Mouse (Mus musculus) heart, adult 11 months (tissue): ENCODE results near the gene Fcgr4.
A peak's percentile ranks its signal among the peaks of the same experiment; 100 is the strongest.

ENCODE experiments used
- DNase-seq: peaks from one replicate; pipeline ENCODE4 v3.0.0; 2022

Gene Fcgr4

GRCm38 (mm10) chr1:171016676-171017356 lies 1.9 kb upstream of the Fcgr4 start:
- DNase-seq, result no peak

DNA sequence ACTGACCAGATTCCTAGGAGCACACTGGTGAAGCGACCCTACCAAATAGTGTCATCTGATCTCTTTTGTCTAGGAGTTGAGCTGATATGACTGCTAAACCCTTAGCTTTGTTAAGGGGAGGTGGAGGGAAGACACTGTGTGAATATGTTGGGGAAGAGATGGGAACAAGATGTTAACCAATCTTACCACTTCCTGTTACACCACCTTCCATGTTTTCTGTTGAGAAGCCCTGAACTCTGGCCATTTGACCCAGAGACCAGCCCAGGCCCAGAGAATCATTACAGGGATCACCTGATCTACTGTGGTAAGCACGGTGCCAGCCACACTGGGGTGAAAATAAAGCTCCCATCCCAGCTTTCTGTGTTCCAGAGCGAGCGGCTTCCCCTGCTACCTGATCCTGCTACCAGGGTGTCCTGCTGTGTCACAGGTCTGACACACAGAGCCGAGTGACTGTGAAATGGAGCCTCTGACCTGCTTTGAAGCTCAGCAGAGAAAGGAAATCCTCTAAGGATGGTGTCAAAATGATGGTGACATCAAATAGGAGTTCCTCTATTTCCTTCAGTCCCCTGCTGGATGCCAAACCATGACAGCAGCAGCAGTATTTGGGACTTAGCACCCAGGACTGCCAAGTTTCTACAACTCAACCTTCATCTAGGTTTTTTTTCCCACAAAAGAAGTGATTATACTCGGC lies 1.1 kb upstream of the Fcgr4 start:
- no peak for DNase-seq

DNA sequence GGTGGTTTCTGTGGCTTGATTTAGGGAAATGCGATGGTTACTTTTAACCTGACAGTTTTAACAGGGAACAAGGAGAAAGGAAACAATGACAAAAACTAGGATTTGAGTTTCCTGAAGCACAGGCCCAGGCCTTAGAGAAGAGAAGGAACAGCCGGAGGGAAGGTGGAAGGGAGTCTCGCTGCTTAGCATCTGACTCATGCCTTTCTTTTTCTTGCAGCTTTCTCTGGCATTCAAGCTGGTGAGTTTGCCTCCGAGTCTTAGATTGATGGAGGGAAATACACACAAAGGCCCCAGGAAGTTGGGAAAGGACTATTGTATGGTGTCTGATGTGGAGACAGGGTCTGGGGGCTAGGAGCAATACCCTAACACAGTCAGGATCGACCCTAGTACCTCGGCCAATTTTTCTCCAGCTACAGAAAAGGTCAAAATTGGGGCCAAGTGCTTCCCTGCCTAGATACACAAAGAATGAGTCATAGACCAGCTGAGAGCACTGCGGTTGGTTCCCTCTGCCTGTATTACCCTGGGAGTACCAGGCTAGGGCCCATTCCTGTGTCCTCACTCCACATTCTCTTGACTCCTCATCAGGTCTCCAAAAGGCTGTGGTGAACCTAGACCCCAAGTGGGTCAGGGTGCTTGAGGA lies 711 bp downstream of the Fcgr4 start:
- peak; percentile 92 for DNase-seq

DNA sequence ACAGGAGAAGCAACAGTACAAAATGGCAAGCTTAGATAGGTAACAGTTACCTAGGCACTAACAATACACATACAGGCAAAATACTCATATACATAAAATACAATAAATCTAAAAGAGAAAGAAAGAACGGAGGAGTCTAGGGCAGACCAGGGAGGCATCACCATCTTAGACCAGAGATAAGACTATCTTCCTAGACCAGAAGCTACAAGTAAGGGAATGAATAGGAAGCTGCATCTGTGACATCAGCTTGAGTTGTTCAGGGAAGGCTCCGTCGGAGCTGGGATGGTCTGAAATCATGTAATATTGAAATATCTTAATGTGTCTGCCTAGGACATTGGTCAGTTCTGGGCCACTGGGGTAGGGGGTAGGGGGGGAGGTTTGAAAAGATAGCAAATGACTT lies 13.0 kb downstream of the Fcgr4 start:
- no peak for DNase-seq

- no peak for DNase-seq
These were observed 14.0 kb downstream of the Fcgr4 start for GRCm38 (mm10) chr1:171032691-171033090.

DNA sequence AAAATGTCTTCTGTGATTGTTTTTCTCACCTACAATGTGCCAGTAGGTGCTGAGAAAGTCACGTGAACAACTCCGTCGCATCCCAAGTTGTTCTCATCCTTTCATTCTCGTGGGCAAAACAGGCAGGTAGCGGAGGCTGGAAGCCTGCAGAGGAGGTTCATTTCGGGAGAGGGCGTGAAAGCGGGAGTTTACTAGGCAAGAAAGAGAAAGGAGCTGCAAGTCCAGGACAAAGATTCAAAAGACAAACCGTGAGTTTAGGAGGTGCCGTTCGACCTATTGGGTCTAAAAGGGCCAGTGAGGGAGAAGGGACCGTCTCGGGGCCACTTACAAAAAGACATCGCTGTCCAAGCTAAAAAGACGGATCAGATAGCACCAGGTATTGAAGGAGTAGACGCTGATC lies 14.5 kb downstream of the Fcgr4 start:
- DNase-seq, result no peak

DNA sequence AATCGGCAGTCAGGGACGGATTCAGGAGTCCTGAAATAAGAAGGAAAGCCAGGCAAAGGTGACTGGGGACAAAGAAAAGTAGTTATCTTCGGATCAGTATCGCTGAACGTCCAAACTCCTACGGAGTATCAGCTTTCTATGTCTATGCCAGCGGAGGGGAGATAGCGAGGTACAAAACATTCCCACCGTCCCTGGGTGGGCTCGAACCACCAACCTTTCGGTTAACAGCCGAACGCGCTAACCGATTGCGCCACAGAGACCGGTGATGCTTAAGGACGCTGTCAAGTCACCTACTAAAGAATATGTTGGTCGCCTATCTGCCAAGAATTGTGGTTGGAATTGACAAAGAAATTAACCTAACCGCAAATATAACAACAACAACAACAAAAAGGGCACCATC lies 15.0 kb downstream of the Fcgr4 start:
- DNase-seq, result peak; percentile 98

GRCm38 (mm10) chr1:171034201-171034600 lies 15.5 kb downstream of the Fcgr4 start:
- DNase-seq, result no peak

GRCm38 (mm10) chr1:171035611-171036010 lies 16.9 kb downstream of the Fcgr4 start:
- DNase-seq, result no peak

- DNase-seq, result peak; percentile 93
These were observed 18.0 kb downstream of the Fcgr4 start for GRCm38 (mm10) chr1:171036550-171037324.

DNA sequence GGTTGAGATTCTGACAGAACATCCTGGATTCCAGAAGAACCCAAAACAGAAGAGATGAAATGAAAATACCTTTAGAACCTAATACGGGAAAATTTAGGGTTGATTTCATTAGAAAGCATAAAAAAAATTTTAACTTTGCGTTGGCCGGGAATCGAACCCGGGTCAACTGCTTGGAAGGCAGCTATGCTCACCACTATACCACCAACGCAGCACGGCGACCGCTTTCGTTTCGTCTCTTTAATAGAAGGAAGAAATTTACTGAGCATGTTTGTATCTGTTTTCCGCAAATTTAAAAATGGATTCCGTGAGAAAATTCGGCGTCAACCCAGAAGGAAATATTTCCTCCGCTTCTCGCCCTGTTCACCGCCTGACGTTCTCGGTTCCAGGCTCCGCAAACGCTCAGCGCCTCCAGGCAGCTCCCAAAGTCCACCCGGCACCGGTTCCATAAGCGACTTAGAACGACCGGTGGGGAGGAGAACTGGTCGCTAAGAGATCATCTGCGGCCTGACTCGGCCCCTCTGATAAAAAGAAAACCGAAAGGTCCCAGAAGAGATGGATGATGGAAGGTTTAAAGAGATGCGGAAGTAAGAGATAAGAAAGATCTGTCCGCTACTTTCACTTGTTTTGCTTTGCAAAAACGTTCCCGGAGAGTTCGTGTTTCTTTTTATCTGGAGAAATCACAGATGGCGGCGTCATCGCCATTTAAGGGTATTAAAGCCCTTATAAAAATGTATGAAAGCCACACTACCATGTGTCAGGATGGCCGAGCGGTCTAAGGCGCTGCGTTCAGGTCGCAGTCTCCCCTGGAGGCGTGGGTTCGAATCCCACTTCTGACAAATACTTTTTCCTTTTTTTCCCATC lies 19.4 kb downstream of the Fcgr4 start:
- peak; percentile 97 for DNase-seq

- DNase-seq, result no peak
These were observed 20.4 kb downstream of the Fcgr4 start for GRCm38 (mm10) chr1:171039135-171039534.

DNA sequence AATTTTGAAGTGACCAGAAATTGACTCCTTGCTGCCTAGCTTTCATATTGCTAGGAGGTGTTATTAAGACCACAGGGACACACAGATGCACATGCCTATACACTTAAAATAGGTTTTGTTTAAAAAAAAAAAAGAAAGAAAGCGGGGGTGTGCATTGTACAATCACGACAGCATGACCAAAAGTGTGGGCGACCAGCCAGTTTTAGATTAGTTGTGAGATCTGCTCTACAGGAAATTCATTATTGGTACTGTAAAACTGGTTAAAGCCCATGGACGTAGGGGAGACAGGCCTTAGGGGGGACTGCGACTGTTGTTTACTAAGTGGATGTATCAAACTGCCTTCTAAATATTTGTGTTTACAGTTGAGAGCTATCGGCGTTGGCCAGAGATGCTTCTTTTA lies 21.2 kb downstream of the Fcgr4 start:
- DNase-seq, result no peak

DNA sequence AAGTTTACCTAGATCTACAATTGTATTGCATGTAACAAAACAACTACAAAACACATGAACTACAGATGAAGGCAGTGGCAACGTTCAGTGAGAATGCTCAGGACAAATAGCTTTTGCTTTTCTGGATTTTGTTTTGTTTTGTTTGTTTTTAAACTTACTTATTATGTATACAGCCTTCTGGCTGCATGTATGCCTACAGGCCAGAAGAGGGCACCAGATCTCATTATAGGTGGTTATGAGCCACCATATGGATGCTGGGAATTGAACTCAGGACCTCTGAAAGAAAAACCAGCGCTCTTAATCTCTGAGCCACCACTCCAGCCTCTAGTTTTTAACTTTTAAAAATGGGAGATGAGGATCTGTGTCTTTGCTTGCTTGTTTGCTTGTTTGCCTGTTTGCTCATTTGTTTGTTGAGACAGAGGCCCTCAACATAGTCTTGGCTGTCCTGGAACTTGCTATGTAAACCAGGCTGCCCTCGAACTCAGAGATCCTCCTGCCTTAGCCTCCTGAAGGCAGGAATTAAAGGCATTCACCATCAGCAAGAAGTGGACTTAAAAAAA lies 25.0 kb downstream of the Fcgr4 start:
- no peak for DNase-seq

DNA sequence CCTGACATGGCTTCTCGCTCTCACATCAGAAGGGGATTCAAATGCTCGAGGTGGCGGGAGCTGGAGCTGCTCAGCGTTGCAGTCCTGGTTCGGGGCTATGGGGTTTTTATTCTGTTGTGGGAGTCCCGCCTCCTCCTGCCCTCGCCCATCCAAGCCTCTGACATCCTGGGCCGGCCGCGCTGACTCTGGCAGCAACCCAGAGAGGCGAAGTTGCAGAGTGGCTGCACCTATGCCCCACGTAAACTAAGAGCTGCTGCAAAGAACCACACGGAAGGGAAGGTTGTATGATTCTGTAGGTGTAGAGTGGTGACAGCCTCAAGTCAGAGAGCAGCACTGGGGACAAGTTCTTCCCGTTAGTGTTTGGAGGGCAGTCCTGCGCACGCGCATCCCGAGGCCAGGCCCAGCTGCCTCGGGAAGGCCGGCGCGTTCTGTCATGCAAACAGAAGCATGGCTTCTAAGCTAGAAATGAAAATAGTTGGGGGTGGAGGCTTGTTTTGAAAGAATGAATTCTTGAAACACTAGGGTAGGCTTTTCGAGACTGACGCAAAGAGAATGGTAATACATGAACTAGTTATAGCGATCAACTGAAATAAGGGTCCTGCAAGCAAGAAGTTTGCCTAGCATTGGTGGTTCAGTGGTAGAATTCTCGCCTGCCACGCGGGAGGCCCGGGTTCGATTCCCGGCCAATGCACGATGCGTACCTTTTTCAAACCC lies 25.8 kb downstream of the Fcgr4 start:
- peak; percentile 99 for DNase-seq

- no peak for DNase-seq
These were observed 26.4 kb downstream of the Fcgr4 start for GRCm38 (mm10) chr1:171045079-171045465.

GRCm38 (mm10) chr1:171046501-171046900 lies 27.8 kb downstream of the Fcgr4 start:
- DNase-seq, result no peak

DNA sequence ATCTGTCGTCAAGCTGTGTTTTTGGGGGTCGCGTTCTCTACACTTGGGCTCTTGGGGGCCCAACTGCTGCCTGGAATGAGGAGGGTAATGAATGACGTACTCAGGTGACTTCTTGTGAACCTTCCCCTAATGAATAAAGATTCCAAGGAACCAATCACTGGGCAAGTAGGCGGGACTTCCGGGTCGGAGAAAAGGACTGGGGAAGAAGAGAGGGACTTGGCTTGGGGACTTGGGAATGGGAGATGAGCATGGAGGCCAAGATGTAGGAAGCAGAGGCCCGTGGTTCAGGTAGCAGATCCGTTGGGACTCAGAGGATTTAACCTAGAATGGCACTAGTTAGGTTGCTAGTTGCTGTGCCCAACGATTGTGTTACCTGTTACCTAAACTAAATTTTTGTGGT lies 30.5 kb downstream of the Fcgr4 start:
- DNase-seq, result no peak

DNA sequence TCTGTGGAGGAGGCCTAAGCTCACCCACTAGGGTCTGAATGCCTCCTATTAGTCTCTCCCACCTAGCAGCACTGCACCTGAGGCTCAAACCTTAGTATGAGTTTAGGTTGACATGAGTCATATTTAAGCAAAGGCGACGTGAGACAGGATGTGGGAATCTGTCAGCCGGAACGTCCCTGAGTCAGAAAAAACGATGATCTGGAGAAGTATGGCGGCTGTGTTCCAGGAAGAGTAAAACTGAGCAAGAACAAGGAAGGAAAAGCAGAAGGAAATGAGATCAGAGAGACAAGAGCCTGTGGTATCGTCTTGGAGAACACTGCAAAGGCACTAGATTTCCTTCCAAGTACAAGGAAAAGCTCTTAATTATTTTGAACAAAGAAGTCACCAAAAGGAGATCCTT lies 32.1 kb downstream of the Fcgr4 start:
- DNase-seq, result peak; percentile 91

GRCm38 (mm10) chr1:171053305-171053704 lies 34.6 kb downstream of the Fcgr4 start:
- DNase-seq, result no peak

DNA sequence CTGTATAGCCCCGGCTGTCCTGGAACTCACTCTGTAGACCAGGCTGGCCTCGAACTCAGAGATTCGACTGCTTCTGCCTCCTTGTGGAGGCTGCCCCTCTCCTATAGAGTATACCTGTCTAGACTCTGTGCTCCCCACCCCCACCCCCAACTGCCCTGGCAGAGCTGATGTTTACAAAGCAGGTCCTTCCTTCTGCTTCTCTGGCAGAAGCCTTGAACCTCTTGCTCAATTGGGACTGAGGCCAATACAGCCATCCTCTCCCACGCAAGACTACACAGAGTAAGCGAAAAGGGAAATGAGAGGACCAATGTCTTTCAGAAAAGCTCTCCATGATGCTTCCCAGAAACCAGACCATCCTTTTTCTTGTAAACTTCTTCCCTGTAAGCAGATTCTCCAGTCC lies 38.5 kb downstream of the Fcgr4 start:
- DNase-seq, result peak; percentile 96
